Mouse (Mus musculus): ENCODE results near the gene Wfdc13.

The Wfdc13 gene

DNA sequence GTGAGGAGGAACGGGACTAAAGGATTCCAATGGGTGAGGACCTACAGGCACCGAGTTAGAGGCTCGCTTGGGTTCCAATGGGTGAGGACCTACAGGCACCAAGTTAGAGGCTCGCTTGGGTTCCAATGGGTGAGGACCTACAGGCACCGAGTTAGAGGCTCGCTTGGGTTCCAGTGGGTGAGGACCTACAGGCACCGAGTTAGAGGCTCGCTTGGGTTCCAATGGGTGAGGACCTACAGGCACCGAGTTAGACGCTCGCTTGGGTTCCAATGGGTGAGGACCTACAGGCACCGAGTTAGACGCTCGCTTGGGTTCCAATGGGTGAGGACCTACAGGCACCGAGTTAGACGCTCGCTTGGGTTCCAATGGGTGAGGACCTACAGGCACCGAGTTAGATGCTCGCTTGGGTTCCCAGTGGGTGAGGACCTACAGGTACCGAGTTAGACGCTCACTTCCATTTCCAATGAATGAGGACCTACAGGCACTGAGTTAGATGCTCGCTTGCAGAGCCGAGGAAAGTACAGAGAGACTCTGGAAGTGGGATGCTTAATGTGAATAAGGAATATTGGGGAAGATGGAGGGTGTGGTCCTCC, 31.4 kb downstream of the Wfdc13 start:
- peak; percentile 24 for DNase-seq (ENCODE audit: low read depth, low spot score)

DNA sequence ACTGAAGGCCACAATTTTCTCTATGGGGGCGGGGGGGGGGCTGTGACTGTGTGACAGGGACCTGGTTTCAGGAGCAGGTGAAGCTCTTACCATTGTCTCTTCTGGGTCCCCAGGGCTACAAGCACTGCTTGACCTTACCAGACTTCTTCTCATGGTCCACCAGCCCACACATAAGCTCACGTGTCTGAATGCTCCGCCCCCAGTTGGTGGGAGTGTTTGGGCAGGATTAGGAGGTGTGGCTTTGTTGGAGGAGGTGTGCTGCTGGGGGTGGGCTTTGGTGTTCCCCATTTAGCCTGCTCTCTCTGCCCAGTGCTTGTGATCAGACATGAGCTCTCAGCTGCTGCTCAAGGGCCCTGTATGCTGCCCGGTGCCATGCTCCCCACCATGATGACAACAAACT, 38.4 kb downstream of the Wfdc13 start:
- peak; percentile 30 for DNase-seq (ENCODE audit: low read depth, low spot score)

DNA sequence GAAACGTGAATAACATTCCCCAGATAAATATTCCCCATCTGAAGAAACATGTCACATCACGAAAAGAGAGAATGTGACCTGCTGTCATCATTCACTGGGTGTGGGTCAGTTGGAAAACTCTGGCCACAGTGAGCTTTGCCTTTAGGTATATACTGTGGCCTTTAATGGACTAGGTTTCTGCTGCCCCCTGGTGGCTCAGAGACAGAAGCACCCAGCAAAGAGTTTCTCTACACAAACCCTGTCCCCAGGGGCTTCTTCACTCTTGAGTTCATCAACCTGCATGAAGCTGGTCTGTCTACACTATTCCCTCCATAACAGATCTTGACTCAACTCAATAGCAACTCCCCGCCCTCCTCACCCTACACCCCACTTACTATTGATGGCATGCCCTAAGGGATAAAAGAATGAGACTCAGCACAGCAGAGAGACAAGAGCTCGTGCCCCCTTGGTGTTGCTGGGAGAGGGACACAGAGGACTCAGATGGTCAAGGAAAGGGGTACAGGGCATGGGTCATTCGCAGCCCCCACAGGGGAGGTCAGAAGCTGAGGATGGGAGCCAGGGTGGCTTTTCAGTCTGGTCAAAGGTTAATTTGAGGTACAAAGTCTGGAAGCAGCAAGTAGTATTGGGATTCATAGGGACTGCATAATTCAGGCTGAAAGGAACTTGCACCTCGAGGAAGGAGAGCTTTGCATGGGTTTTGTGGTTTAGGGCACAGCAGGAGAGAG, 41.1 kb downstream of the Wfdc13 start:
- peak; percentile 61 for DNase-seq (ENCODE audit: low read depth, low spot score)

DNA sequence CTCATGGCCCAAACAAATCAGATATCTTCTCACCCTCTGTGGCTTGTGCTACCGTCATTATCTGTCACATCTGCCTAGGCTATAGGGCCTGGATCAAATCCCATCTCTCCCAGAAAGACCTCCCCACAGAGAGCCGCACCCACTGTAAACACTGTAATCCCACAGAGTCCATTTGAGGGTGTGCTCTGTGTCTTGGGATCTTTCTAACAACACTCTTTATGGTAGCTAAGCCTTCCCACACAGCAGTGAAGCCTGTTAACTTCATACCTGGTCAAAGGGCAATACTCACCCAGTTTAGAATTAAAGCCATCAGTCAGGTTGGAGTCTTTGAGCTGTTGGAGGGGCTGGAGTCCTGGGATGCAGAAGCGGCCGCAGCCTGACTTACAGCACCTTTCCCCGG, 46.8 kb downstream of the Wfdc13 start:
- no peak for DNase-seq (ENCODE audit: low read depth, low spot score)

DNA sequence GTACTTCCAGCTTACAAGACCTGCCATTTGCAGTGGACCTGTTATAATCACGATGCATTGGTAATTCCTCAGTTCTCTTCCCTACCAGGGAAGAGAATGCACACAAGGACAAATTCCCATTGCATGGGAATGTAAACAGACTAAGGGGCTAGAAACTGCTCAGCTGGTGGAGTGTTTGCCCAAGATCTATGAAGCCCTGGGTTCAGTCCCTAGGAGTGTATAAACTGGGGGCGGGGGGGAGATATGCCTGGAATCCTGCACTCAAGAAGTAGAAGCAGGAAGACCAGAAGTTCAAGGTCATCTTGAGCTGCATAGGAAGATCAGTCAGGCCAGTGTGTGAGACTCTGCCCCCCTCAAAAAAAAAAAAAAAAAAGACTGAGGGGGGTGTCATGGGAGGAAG, 48.4 kb downstream of the Wfdc13 start:
- DNase-seq (ENCODE audit: low read depth, low spot score): no peak

DNA sequence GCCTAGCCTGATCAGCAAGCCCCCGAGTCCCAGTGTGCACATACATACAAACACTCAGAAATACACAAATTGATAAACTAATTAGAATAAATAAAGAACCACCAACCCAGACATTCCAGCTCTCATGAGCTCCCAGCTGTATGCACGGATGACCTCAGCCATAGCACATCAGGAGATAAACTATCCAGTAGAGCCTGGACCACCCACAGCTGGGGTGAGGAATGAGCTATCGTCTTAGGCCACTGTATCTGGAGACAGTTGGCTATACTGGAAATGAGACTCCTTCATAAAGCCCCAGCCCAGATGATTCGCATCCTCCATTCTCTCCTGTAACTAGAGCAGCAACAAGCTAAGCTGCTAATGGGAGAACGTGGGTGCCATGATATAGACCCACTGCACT, 49.9 kb downstream of the Wfdc13 start:
- DNase-seq (ENCODE audit: low read depth, low spot score): no peak

DNA sequence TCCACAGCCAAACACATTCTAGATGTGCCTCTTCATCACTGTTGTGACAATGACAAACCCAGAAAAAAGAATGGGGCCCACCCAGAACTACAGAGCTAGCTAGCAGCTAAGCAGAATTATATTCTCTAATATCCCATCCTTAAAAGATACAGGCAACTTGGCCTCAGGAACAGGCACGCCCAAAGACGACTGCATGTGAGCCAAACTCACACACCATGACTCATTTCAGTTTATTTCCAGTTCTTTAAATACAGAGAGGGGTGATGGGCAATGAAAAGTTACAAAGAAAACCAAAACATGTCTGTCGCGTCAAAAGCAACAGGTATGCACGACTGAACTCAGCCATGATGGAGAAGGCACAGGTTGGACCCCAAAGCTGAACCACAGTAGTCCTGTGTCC, 50.5 kb downstream of the Wfdc13 start:
- DNase-seq (ENCODE audit: low read depth, low spot score): no peak

Measured in ES-CJ7 (cell line).